Mouse (Mus musculus) kidney, adult 11 months (tissue): ENCODE measurements around the gene Mvb12a.
"Not testable (repeated sequence)": the region's sequence is repeated elsewhere in the genome, so short reads cannot be mapped to it uniquely, and the experiment has no call there.

Experiments
- DNase-seq: peaks from one replicate; pipeline ENCODE4 v3.0.0; 2022

Mvb12a gene

GRCm38 (mm10) chr8:71527162-71527870 is 15.4 kb upstream of the Mvb12a start:
- DNase-seq: no peak

DNA sequence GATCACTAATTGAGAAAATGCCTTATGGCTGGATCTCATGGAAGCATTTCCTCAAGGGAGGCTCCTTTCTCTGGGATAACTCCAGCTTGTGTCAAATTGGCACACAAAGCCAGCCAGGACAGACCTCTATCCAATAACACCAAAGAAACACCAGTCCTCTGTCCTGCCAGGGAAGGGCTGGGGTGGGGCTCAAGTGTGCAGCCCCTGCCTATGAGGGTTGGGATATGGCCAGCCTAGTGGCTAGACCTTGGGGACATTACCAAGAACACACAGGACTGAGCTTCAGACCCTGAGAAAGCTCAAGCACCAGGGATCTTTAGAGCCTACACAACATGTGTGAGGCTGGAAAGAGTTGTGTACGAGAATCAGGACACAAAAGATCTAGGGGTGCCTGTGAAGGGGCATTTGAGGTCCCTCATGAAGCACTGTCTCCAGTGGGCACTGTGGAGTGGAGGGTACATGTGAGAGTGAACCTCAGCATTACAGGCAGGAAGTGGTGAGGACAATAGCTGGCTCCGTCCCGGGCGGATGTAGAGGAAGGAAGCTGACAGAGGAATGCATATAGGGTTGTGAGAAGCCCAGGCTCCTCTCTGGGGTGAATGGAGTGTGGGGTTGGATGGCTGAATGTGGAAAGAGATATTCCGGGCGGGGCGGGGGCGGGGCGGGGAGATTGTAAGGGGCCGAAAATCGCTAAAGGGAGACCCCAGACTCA is 14.2 kb upstream of the Mvb12a start:
- peak; percentile 48 for DNase-seq

GRCm38 (mm10) chr8:71530735-71531467 is 11.8 kb upstream of the Mvb12a start:
- DNase-seq: not testable (repeated sequence)

GRCm38 (mm10) chr8:71534263-71534810 is 8.4 kb upstream of the Mvb12a start:
- DNase-seq: no peak

DNA sequence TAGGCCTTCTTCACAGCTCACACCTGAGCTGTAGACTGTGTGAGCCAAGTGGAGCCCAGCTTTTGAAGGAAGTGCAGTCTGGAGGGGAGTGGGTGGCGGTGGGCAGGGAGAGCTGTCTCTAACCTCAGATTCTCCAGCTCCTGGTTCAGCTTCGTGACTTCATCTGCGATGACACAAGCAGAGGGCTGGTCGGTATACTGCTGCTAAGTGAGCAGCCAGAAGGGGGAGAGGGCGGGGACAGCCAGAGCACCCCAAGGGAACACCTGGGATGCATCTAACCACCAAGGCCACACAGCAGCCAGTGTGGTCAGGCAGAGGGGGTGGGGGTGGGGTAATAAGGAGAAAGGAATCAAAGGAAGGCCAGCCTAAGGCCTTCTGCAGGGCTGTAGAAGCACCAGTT is 7.1 kb upstream of the Mvb12a start:
- DNase-seq: no peak

DNA sequence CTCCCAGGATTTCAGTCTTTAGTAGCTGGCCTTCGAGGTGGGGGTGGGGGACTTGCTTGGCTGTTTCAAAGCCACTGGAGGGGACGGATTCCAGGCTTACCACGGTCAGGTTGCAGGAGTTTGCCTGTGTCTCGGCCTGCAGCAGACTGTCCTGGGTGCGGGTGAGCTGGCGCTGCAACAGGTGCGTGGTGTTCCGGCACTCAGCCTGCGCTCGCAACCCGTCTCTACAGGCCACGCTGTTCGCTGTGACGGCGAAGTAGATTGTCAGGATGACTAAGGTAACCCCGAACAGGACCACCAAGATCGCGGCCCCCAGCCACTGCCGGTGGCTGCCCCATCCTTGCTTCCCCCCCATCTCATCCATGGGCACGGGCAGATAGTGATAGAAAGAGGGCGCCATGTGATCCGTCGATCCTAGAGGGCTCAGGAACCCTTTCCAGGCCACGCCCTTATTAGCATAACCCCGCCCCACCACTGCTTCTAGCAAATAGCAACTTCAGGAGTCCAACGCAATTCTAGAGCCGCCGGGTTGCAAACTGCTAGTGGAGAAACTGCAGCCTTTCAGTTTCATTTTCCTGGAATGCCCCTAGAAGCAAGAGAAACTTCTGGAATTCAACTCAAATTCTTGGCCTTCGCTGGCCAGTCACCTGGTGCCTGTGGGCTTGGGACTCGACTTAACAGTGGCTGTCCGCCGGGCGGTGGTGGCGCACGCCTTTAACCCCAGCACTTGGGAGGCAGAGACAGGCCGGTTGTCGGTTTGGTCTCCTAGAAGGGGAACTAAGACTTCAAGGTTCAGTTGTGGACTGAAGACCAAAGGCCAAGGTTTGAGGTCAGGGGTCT is 5.5 kb upstream of the Mvb12a start, which contains the start of gene Bst2:
TSS of gene Bst2 (minus strand) at position 429 of the 840 bp plus-strand sequence.
- peak; percentile 91 for DNase-seq

DNA sequence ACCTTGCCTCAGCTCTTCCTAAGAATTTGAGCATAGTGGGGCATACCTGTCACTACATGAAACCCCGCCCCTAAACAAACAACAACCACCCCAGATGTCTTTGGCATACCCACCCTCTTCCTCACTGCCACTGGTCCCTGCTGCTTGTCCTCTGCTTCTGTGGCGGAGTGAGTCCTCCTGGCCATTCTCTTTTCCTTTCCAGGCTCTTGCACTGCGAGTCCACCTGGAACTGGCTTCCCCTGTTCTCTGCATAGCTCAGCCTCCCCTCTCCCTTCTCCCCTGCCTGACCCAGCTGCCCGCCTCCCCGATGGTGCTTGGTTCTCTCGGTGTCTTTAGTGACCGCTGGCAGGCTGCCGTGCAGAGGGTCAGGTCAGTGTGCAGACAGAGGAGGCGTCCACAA is 1.0 kb downstream of the Mvb12a start:
- DNase-seq: no peak

DNA sequence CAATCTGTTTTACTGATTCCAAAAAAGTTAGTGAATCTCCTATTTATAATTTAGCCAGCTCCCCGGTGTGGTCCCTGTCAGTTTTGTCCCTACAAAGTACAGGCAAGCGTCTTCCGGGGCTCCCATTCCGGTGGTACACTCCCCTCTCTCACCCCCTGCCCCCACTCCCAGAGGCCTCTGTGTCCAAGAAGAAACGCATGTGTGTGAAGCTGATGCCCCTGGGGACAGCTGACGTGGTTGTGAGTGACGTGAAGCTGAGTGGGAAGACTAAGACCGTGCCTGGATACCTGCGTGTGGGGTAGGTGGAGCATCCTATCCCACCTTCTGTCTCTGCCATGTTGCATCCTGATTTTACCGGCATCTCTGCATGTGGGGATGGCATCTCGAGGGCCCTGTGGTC is 2.3 kb downstream of the Mvb12a start:
- DNase-seq: no peak

DNA sequence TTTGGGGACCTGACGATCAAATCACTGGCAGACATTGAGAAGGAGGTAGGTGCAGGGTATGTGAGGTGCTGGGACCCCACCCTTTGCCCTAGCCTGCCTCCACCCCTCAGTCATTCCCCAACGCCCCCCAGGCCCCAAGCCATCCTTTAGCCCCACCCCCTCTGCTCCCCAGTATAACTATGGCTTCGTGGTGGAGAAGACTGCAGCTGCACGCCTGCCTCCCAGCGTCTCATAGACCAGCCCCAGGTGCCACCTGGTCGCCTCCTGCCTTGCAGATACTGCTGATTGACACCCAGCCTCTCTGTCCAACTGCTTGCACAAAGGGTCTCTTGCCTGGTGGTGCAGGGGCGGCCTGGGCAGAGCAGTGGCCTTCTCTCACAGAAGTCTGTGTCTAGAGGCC is 4.9 kb downstream of the Mvb12a start:
- DNase-seq: no peak

- no peak for DNase-seq
These were observed 8.0 kb downstream of the Mvb12a start for GRCm38 (mm10) chr8:71550754-71551153.

GRCm38 (mm10) chr8:71552770-71553169 is 10.0 kb downstream of the Mvb12a start:
- peak; percentile 7 for DNase-seq

GRCm38 (mm10) chr8:71554001-71554400 is 11.3 kb downstream of the Mvb12a start:
- no peak for DNase-seq

GRCm38 (mm10) chr8:71554644-71555043 is 11.9 kb downstream of the Mvb12a start:
- DNase-seq: no peak

DNA sequence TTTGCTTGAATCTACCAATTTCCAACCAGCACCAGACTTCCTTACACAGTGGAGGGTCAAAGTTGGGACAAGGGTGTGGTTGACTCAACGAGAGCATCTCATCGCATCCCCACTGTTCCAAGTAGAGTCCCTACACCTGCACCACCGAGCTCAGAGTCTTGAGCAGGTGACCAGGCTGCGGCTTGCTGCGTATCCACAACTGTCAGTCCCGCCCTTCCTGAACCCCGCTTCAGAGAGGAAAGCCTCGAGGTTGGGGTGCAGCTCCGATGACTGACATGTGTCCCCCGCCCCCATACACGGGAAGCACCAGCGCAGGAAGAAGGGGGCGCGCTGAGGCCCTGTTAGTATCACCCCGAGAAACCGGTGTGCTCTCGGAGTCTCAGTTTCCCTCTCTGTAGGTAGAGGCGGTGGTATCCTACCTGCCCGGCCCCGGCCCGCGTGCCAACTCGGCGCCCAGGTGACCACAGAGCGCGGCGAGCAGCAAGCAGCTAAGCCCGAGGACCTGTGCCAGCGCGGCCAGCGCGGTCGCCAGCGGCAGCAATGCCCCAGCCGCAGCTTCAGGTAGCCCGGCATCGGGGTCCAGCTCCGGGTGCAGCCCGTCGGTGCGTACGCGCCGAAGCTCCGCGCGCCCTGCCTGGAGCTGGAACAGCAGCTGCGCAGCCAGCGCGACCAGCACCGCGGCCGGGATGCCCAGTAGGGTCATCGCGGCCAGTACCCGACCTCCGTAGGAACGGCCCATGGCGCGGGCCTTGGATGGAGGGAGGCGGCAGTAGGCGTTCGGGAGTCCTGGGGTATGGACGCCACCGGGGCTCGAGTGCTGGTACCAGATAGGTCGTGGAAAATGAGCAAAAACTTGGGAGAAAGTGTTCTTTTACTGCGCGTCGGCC is 15.6 kb downstream of the Mvb12a start, which contains the start of gene Tmem221:
TSS of gene Tmem221 (minus strand) at position 801 of the 887 bp plus-strand sequence.
- DNase-seq: no peak

- DNase-seq: peak; percentile 87
These were observed 16.4 kb downstream of the Mvb12a start for GRCm38 (mm10) chr8:71558958-71559690.

DNA sequence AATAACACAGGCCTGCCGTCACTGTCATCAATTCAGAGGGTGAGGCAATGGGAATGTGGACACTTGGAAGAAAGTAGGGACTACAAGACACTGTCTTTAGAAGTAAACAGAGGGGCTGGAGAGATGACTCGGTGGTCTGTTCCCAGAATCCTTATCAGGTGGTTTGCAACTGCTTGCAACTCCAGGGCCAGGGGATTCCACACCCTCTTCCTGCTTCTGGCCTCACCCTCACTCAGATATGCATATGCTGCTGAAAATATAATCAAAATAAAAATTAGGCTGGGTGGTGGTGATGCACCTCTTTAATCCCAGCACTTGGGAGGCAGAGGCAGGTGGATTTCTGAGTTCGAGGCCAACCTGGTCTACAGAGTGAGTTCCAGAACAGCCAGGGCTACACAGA is 17.3 kb downstream of the Mvb12a start:
- no peak for DNase-seq

GRCm38 (mm10) chr8:71560765-71561164 is 18.0 kb downstream of the Mvb12a start:
- no peak for DNase-seq

- peak; percentile 52 for DNase-seq
These were observed 18.7 kb downstream of the Mvb12a start for GRCm38 (mm10) chr8:71561401-71561800.

- peak; percentile 69 for DNase-seq
These were observed 20.0 kb downstream of the Mvb12a start for GRCm38 (mm10) chr8:71562751-71563150.

DNA sequence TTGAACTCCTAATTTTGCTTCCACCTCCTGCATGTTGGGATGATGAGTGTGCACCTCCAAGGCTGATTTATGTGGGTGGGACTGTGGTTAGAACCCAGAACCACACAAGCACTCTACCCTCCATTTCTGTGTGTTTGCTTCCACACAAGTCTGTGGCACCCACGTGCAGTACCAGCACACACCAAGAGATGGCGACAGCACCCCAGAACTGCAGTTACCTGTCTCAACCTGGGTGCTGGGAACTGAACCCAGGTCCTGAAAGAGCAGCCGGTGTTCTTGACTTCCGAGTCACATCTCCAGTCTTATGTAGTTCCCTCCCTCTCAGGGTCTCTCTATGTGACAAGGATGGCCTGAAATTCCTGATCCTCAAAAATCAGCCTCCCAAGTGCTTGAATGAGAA is 21.3 kb downstream of the Mvb12a start:
- no peak for DNase-seq

DNA sequence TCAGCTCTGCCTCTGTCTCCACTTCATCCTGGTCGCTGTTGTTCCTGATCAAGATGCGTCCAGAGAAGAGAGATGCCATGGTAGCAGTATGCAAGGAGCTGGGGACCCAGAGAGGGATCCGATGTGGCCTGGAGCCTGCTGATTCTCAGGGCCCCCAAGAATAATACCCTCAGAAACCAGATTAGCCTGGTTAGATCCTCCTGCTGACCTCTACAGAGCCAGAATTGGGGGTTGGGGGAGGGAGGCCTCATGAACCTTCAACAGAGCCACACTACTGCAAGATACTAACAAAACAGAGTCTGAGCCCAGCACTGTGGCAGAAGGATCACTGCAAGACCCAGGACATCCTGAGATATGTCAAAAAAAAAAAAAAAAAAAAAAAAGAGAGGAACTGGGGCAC is 23.8 kb downstream of the Mvb12a start, which contains the start of gene Nxnl1:
TSS of gene Nxnl1 (minus strand) at position 101 of the 400 bp plus-strand sequence.
- no peak for DNase-seq
